Mouse (Mus musculus): ENCODE measurements around the gene Med31.

- no peak for TF ChIP-seq TCF12 (IDR thresholded peaks at IDR 0.05; ENCODE audit: insufficient read depth, poor library complexity, severe bottlenecking)
- TF ChIP-seq POLR2AphosphoS2 (IDR thresholded peaks at IDR 0.05; ENCODE audit: insufficient read length, low read depth): no peak
- TF ChIP-seq CEBPB (IDR thresholded peaks at IDR 0.05; ENCODE audit: insufficient read depth, poor library complexity, severe bottlenecking): no peak
These were observed 34.8 kb downstream of the Med31 start for GRCm38 (mm10) chr11:72180556-72180955.

Measured in myocyte (in vitro differentiated cells).